Mouse (Mus musculus) gastrocnemius, postnatal 4 days (tissue): Measurements from ENCODE around the gene Agbl2. TPM values are rescaled to one million over a fixed set of nuclear protein-coding genes. Genes with fewer than 3 reads are reported as not detected.
A peak's percentile ranks its signal among the peaks of the same experiment; 100 is the strongest.

Source experiments
- DNase-seq, 2 experiments: peaks; one replicate each; pipeline ENCODE4 v3.0.0; 2021 to 2022; ENCODE audit warnings: low spot score in 2 of 2, mixed read lengths in 2 of 2
- long read RNA-seq, 2 experiments: library from polyadenylated mRNA; stranded (forward); transcript quantifications; one replicate each; pipeline ENCODE4 v2.0.0; 2021
- total RNA-seq, 2 experiments: library from RNA; stranded (reverse); gene quantifications; 2 replicates each; pipeline ENCODE4 v1.2.3; 2021

Agbl2 gene
- under 1 TPM; 0.34 to 0.83 TPM for total RNA-seq
- long read RNA-seq, experiment 1: 0 reads
- long read RNA-seq, experiment 2: 0 reads

DNA sequence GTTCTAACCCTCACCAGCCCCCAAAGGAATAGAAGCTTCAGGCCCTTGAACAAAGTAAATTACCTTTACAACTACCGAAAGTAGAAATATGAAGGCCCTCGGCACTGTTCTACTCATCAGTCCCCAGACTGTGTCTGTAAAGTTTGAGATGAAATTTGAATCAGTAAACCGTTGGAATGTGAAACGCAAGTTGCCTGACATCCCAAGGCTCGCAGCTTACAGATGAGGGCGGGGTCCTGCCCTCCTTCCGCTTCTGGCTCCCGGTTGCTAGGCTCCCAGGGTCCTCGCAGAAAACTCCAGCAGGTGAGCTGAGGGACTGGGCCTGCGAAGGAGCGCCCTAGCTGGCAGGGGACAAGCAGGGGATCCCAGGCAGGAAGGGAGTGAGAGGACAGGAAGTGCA, at the start of gene Agbl2:
TSS of gene Agbl2 (plus strand) at position 270 of the 400 bp plus-strand sequence.
- DNase-seq: peak in 1 of 2 experiments; percentile 24

GRCm38 (mm10) chr2:90735326-90735725, 47.2 kb upstream of the Agbl2 start:
- DNase-seq: no peak

DNA sequence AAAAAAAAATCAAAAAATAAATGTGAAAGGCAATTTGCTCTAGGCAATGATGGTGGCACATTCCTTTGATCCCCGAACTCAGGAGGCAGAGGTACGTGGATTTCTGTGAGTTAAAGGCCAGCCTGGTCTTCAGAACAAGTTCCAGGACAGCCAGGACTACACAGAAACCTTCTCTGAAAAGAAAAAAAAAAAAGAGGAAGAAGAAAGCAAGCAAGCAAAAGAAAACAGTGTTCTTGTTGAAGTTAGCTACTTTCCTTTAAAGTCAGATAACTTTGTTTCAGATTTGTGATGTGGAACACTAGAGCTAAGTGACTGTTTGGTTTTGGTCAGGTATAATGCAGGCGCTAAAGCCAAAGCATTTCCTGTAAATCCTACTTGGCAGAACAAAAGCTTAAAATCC, 43.7 kb upstream of the Agbl2 start:
- no peak for DNase-seq

GRCm38 (mm10) chr2:90739327-90739726, 43.2 kb upstream of the Agbl2 start:
- no peak for DNase-seq

GRCm38 (mm10) chr2:90739921-90740320, 42.6 kb upstream of the Agbl2 start:
- DNase-seq: no peak

DNA sequence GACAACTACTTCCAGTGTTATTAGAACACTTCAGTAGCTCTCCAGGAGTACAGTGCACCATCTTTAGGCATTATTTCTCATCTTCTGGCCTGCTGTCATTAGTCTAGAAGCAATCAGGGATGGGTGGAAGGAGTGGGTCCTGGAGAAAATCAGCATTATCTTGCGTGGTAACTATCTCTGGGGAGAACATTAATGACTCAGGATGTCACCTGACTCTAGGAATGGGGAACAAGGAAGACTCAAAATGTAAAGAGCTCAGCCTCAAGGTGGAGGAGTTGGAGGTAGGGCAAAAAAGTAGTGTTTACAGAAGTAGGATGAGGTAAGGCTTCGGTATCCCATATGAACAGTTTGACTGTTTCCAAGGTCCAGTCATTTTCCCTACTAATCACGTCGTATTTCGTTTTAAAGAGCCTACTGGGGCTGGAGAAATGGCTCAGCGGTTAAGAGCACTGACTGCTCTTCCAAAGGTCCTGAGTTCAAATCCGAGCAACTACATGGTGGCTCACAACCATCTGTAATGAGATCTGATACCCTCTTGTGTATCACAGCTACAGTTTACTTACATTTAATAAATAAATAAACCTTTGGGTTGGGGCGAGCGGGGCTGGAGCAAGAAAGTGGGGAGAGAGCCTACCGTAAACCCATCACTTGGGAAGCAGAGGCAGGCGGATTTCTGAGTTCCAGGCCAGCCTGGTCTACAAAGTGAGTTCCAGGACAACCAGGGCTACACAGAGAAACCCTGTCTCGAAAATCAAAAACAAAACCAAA, 38.1 kb upstream of the Agbl2 start:
- DNase-seq: no peak

DNA sequence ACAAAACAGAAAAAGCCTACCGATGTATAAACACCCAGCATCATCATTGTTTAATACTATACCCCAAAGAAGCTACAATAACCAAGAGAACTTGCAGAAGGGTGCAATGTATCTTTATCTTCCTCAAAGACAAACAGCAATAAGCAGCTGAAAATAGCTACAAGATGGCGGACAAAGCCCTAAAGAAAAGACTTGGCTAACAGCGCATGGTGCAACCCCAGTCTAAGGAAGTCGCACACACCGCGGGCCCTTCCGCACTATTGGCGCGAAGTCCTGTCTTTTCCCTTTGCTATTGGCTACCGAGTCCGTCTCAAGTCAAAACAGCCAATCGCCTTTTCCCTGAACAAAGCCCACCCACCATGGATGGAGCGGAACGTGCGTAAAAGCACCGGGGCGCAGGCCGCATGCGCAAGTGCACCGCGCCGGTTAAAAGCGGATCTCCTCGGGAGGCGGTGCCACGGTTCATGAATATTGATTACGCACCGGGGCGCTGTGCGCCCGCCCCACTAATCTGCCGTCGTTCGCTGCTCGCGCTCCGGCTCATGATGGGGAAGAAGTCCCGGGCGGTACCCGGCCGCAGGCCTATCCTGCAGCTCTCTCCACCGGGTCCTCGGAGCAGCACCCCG, 37.4 kb upstream of the Agbl2 start, which contains the start of gene Fnbp4:
TSS of gene Fnbp4 (plus strand) at position 318 of the 626 bp plus-strand sequence.
- DNase-seq: peak; percentile 85 to 96

GRCm38 (mm10) chr2:90745740-90746537, 36.6 kb upstream of the Agbl2 start:
- DNase-seq: peak; percentile 27 to 58

- DNase-seq: peak in 1 of 2 experiments; percentile 15
Measured at GRCm38 (mm10) chr2:90746538-90746865, 36.0 kb upstream of the Agbl2 start.

DNA sequence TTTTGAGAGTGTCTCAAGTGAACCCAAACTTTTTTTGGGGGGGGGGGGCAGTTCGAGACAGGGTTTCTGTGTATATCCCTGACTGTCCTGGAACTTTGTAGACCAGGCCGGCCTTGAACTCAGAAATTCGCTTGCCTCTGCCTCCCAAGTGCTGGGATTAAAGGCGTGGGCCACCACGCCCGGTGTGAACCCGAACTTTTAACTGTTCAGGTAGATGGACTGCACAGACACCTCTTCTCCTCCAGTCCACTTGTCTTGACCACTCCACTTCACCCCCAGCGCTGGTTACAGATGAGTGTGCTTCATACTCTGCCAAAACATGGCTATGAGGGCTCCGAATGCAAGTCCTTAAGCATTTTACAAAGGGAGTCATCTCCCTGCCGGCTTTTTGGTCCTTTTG, 35.4 kb upstream of the Agbl2 start:
- no peak for DNase-seq

DNA sequence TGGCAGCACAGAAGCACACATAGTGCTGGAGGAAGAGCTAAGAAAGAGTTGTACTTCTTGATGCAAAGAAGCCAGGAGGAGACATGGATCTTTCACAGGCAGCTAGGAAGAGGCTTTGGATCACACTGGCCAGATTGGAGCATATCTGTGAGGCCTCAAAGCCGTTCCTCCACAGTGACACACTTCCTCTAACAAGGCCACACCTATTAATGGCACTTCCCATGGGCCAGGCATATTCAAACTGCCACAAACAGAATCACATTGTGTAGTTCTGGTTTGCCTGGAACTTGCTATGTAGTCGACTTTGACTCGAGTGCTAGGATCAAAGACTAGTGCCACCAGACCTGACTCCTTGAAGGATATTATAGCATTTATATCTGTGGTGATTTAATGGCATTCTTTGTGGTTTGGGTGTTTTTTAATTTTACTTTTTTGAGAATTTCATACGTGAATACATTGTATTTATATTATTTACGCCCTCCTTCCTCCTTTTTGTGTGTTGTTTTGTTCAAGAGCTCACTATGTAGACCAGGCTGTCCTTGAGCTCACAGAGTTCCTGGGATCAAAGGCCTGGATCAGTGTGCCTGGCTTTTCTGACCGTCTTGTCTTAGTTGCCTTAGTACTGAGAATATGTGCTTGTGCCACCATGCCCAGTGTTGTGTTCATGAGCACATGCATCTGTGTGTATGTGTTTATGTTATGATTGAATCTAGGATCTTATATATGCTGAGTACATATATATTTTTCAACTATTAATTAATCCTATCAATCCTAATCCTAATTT, 32.7 kb upstream of the Agbl2 start:
- no peak for DNase-seq

GRCm38 (mm10) chr2:90753565-90753964, 29.0 kb upstream of the Agbl2 start:
- no peak for DNase-seq

DNA sequence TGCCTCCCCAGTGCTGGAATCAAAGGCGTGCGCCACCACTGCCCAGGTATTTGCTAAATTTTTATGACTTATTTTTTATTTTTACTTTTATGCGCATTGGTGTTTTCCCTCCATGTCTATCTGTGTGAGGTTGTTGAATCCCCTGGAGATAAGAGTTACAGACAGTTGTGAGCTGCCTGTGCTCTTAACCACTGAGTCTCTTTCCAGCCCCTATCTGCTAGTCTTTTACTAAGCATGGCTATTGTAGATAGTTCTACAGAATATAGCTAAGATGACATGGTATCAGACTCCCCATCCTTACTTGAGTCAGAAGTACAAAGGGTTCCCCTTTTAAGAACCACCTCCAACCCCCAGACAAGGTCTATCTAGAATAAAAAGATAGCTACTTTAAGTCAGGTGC, 28.3 kb upstream of the Agbl2 start:
- no peak for DNase-seq

DNA sequence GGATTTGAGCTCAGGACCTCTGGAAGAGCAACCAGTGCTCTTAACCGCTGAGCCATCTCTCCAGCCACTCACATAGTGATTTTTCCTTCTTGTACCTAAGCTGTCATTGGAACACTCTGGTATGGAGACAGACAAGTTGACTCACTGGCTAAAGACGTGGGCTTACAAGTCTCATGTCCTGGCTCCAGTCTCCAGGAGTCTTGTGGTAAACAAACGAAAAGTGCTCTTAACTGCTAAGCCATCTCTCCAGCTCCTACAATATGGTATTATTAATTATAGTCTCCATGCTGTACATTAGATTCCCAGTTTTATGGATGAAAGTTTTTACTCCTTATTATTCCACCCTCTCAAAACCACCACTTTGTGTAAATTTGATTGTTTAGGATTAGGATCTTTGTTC, 17.4 kb upstream of the Agbl2 start:
- no peak for DNase-seq

- DNase-seq: no peak
Measured at GRCm38 (mm10) chr2:90781323-90781722, 1.2 kb upstream of the Agbl2 start.

GRCm38 (mm10) chr2:90781938-90782337, 589 bp upstream of the Agbl2 start:
- no peak for DNase-seq

DNA sequence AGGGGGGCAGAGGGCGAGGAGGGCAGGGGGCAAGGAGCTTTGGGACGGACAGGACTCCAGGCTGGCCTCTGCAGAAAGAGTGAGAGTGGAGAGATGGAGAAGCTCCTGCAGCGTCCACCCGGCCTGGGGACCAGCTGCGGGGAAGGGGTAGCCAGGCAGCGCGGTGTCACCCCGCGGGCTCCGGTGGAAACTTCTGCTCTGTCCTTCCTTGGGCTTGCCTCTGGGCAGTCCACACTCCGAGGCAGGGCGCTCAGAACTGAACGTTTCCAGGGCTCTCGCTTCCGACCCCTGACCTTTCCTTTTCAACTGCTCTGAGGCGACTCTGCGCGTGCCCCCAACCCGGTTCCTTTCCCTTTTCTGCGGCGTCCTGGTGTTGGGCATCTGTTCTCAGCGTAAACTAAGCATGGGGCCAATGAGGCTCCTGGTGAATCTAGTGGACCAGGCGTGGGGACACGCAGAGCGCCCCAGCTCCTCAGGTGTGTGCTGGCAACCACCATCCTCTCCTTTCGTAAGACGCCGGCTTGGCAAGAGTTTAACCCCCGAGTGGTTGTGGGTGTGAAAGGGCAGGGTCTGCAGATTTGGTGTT, 467 bp downstream of the Agbl2 start:
- DNase-seq: peak; percentile 21 to 39

- no peak for DNase-seq
Measured at GRCm38 (mm10) chr2:90788126-90788525, 5.6 kb downstream of the Agbl2 start.

DNA sequence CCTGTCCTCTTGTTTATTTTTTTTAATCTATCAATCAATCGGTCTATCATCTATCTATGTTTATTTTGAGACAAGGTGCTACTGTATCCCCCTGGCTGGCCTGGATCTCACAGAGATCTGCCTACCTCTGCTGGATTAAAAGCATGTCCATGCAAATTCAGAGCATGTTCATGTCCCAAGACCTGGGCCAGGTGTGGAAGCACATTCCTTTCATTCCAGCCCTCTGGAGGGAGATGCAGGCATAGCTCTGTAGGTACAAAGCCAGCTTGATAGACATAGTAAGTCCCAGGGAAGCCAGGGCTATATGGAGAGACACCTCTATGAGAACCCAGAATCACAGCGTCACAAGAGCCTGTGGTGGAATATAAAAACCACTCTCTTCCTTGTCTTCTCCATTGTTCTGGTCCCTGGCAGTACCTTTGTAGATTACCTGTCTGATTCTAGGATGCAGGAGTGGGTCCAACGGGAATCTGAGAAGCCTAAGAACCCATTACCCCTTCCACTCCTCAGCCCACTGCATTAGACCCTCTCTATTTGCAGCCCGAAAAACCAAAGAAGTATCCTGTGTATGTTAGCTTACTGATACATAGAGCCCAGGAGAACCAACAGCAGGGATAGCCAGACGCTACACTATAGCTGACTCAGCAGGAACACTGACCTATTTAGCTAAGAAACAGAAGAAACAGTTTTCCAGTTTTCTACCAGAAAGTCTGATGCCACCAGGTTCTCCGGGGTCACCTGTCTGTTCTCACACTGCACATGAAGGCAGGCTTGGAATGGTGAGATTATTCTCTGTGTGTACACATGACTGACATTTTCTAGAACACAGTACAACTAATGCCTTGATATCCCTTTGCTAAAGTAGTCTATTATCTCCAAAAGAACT, 26.0 kb downstream of the Agbl2 start:
- no peak for DNase-seq

- no peak for DNase-seq
Measured at GRCm38 (mm10) chr2:90810751-90811150, 28.2 kb downstream of the Agbl2 start.
